Mouse (Mus musculus): ENCODE results near the gene Cd209a. TPM values are rescaled to one million over a fixed set of nuclear protein-coding genes. Genes with fewer than 3 reads are reported as not detected.

The Cd209a gene
- polyA plus RNA-seq, 1 experiment from 2014 or later: 0.30 TPM

DNA sequence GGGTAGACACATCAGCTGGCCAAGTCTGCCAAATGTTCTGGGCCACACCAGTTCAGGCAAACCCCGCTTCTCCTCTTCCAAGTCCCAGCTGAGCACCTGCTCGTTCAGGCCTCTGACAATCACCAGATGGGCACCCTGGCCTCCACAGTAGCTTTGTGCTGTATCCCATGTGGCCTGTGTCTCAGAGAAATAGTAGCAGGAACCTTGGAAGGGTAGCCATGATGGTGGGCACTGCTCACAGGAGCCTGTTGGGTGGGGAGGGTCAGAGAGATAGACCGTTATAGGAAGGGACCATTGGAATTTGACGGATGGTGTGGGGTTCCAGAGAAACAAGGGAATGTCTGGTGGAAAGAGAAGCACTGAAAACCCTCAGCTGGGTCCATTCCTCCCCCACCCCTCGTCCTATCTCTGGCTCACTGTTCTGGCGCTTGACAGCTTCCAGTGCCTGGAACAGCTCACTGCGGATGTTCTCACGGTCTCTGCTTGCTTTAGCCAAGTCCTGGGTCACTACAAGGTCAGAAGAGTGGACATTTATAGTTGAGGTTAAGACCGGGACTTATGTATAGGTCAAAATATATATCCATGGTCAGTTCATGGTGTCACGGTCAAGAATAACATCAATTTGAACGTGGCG is 31.3 kb downstream of the Cd209a start:
- H3K27me3 ChIP-seq (ENCODE audit: control insufficient read depth, insufficient read depth, low read depth, low read length): no peaks in the 10 kb centered on the region
- H3K9me3 ChIP-seq (ENCODE audit: control insufficient read depth, low read length): no peaks in the 10 kb centered on the region
- H3K4me1 ChIP-seq (replicated peaks; ENCODE audit: control insufficient read depth, insufficient read depth, low read length): no peaks in the 10 kb centered on the region
- H3K9ac ChIP-seq (ENCODE audit: low read length): no peak overlapping the region
- 73% methylated on average over 12 of the region's 12 CpGs for WGBS
- ATAC-seq (ENCODE audit: low read depth): no peak
- H3K36me3 ChIP-seq (ENCODE audit: control insufficient read depth, insufficient read depth, low read length): no peaks in the 10 kb centered on the region
- H3K27ac ChIP-seq (ENCODE audit: low read length): no peak overlapping the region
- no peak overlapping the region for H3K4me2 ChIP-seq (ENCODE audit: low read depth, low read length)
- H3K4me3 ChIP-seq (ENCODE audit: low read length): no peak overlapping the region

DNA sequence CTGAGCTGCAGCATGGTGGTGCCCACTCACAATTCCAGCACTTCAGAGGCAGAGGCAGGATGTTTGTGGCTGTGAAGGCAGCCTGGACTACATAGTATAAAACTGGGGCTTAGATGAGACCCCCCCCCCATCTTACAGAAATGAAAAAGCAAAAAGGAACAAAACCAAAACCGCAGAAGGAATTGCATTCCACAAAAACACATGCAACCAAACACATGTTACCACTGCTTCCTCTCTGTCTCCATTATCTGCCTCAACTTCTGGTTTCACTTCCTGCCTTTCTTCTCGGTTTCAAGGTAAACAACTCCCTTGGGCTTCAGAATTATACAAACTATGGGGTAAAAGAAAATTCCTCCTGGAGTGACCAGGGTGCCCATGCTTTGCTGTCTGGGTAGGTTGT is 37.1 kb downstream of the Cd209a start:
- H3K9me3 ChIP-seq (ENCODE audit: control insufficient read depth, low read length): no peaks in the 10 kb centered on the region
- no peak overlapping the region for H3K4me3 ChIP-seq (ENCODE audit: low read length)
- no peak overlapping the region for H3K9ac ChIP-seq (ENCODE audit: low read length)
- H3K27me3 ChIP-seq (ENCODE audit: control insufficient read depth, insufficient read depth, low read depth, low read length): no peaks in the 10 kb centered on the region
- H3K4me2 ChIP-seq (ENCODE audit: low read depth, low read length): no peak overlapping the region
- no peaks in the 10 kb centered on the region for H3K4me1 ChIP-seq (replicated peaks; ENCODE audit: control insufficient read depth, insufficient read depth, low read length)
- ATAC-seq (ENCODE audit: low read depth): no peak
- H3K27ac ChIP-seq (ENCODE audit: low read length): no peak overlapping the region
- 41% methylated on average over 2 of the region's 2 CpGs for WGBS
- H3K36me3 ChIP-seq (ENCODE audit: control insufficient read depth, insufficient read depth, low read length): no peaks in the 10 kb centered on the region

DNA sequence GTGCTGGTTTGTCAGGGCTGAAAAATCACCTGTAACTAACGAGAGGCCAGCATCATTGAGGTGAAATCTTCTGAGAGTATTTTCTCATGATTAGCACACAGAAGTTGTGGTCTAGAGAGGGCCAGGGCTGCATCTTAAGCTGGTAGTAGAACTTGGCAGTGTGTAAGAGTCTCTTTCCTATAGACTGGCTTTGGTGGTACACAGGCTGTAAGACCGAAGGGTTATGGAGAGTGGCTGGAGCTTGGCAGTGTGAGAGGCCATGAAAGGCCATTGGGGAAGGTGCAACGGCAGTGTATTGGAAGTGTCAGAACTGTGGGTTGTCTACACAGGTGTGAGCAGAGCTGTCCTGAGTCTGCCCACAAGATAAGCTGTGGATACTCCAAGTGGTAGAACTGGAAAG is 38.5 kb downstream of the Cd209a start:
- H3K4me2 ChIP-seq (ENCODE audit: low read depth, low read length): no peak overlapping the region
- H3K9ac ChIP-seq (ENCODE audit: low read length): no peak overlapping the region
- H3K27ac ChIP-seq (ENCODE audit: low read length): no peak overlapping the region
- WGBS: 63% methylated on average over 3 of the region's 3 CpGs
- no peaks in the 10 kb centered on the region for H3K36me3 ChIP-seq (ENCODE audit: control insufficient read depth, insufficient read depth, low read length)
- no peaks in the 10 kb centered on the region for H3K9me3 ChIP-seq (ENCODE audit: control insufficient read depth, low read length)
- no peak for ATAC-seq (ENCODE audit: low read depth)
- no peak overlapping the region for H3K4me3 ChIP-seq (ENCODE audit: low read length)
- H3K27me3 ChIP-seq (ENCODE audit: control insufficient read depth, insufficient read depth, low read depth, low read length): no peaks in the 10 kb centered on the region
- H3K4me1 ChIP-seq (replicated peaks; ENCODE audit: control insufficient read depth, insufficient read depth, low read length): no peaks in the 10 kb centered on the region

DNA sequence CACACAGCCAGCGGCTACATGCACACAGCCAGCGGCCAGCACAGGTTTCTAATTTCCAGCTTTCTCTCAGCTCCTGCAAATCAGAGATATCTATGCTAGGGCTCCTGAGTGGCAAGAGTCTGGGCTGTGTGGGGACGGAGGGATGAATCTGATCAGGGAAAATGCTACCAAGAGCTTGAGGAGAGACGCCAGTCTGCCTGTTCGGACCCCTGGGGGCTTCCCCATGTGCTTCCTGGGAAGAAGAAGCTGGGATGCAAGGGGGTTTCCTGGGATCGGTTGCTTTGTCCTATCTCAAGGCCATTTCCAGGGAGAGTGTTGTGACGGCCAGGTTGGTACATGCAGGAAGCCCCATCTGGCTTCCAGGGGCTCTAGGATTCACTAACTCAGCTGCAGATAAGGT is 41.2 kb downstream of the Cd209a start:
- H3K4me3 ChIP-seq (ENCODE audit: low read length): no peak overlapping the region
- H3K9ac ChIP-seq (ENCODE audit: low read length): no peak overlapping the region
- no peak overlapping the region for H3K4me2 ChIP-seq (ENCODE audit: low read depth, low read length)
- H3K27ac ChIP-seq (ENCODE audit: low read length): no peak overlapping the region
- 58% methylated on average over 7 of the region's 7 CpGs for WGBS
- ATAC-seq (ENCODE audit: low read depth): no peak
- no peaks in the 10 kb centered on the region for H3K4me1 ChIP-seq (replicated peaks; ENCODE audit: control insufficient read depth, insufficient read depth, low read length)
- no peaks in the 10 kb centered on the region for H3K27me3 ChIP-seq (ENCODE audit: control insufficient read depth, insufficient read depth, low read depth, low read length)
- H3K9me3 ChIP-seq (ENCODE audit: control insufficient read depth, low read length): no peaks in the 10 kb centered on the region
- H3K36me3 ChIP-seq (ENCODE audit: control insufficient read depth, insufficient read depth, low read length): no peaks in the 10 kb centered on the region

DNA sequence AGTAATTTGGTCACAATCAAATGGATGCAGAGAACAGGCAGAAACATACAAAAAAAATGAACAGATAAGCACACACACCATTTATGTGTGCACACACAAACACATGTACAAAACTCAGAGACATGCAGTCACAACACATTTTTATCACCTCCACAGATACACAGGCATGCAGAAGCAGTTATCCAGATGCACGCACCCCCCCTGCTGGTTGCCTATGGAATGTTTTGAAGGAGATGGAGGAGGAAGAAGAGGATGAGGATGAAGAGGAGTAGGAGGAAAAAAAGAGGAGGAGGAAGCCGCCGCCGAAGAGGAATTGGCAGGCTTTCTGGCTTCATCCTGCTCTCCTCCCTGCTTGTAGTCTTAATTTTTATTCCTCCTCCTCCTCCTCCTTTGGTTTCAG is 43.1 kb downstream of the Cd209a start:
- Histone ChIP-seq H3K9me3 (ENCODE audit: control insufficient read depth, low read length) (no peaks in the 10 kb centered on the region), H3K4me3 (ENCODE audit: low read length) (no peak overlapping the region), H3K36me3 (ENCODE audit: control insufficient read depth, insufficient read depth, low read length) (no peaks in the 10 kb centered on the region), H3K4me1 (replicated peaks; ENCODE audit: control insufficient read depth, insufficient read depth, low read length) (no peaks in the 10 kb centered on the region), H3K27me3 (ENCODE audit: control insufficient read depth, insufficient read depth, low read depth, low read length) (no peaks in the 10 kb centered on the region), H3K9ac (ENCODE audit: low read length) (no peak overlapping the region), H3K4me2 (ENCODE audit: low read depth, low read length) (no peak overlapping the region), H3K27ac (ENCODE audit: low read length) (no peak overlapping the region)
- WGBS: 62% methylated on average over 4 of the region's 4 CpGs
- ATAC-seq (ENCODE audit: low read depth): no peak

DNA sequence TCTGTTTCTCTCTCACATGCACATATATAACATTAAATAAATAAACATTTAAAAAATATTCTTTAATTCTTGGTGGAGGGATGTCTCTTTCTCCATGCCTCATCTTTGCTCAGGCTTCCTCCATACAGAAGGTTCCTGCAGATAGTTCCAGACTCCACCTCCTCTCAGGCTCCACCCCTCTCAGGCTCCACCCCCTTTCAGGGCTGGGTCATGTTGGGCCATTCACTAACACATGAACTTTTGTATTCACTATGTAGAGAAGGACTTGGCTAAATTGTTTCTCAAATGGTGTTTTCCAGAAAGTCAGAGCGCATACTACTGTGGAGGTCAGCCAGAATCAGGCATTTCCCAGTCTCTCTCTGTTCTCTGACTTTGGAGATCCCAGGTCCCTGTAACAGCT is 47.3 kb downstream of the Cd209a start:
- Histone ChIP-seq H3K4me2 (ENCODE audit: low read depth, low read length) (no peak overlapping the region), H3K36me3 (ENCODE audit: control insufficient read depth, insufficient read depth, low read length) (no peaks in the 10 kb centered on the region)
- WGBS: 89% methylated on average over 1 of the region's 1 CpGs

DNA sequence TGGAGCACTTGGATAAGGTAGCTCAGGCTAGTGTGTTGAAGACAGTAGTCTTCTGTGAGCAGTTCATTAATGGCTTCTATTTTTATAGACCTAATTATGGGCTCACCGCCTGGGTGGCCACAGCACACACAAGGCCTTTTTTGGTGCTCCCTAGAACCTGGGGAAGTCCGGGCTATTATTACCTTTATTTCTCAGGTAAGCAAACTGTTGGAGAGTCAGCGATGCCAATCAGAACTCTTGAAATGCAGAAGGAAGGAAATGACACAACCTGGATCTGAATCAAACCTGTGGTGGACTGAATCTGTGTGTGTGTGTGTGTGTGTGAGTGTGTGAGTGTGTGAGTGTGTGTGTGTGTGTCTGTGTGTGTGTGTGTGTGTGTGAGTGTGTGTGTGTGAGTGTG is 54.7 kb downstream of the Cd209a start, which contains the start of gene Fcer2a:
Gene Fcer2a (minus strand): TSS at position 55 of the 400 bp plus-strand sequence.
- Histone ChIP-seq H3K4me1 (replicated peaks; ENCODE audit: control insufficient read depth, insufficient read depth, low read length) (no peaks in the 10 kb centered on the region), H3K4me2 (ENCODE audit: low read depth, low read length) (no peak within 1 kb of the TSS), H3K9ac (ENCODE audit: low read length) (no peak within 1 kb of the TSS), H3K4me3 (ENCODE audit: low read length) (no peak within 1 kb of the TSS), H3K9me3 (ENCODE audit: control insufficient read depth, low read length) (no peaks in the 10 kb centered on the region), H3K27me3 (ENCODE audit: control insufficient read depth, insufficient read depth, low read depth, low read length) (no peaks in the 10 kb centered on the region), H3K36me3 (ENCODE audit: control insufficient read depth, insufficient read depth, low read length) (no peaks in the 10 kb centered on the region), H3K27ac (ENCODE audit: low read length) (no peak within 1 kb of the TSS)
- no peak for ATAC-seq (ENCODE audit: low read depth)
- WGBS: 70% methylated on average over 3 of the region's 3 CpGs

More for the DNA sequence above, 47.3 kb downstream of the Cd209a start:
- H3K9me3 ChIP-seq (ENCODE audit: control insufficient read depth, low read length): no peaks in the 10 kb centered on the region
- no peak overlapping the region for H3K4me3 ChIP-seq (ENCODE audit: low read length)
- no peak for ATAC-seq (ENCODE audit: low read depth)
- no peak overlapping the region for H3K27ac ChIP-seq (ENCODE audit: low read length)
- no peak overlapping the region for H3K9ac ChIP-seq (ENCODE audit: low read length)
- no peaks in the 10 kb centered on the region for H3K4me1 ChIP-seq (replicated peaks; ENCODE audit: control insufficient read depth, insufficient read depth, low read length)
- H3K27me3 ChIP-seq (ENCODE audit: control insufficient read depth, insufficient read depth, low read depth, low read length): no peaks in the 10 kb centered on the region

Small RNA genes within 50 kb of the gene (microRNA-seq; reads per million reads assigned to microRNA genes)
- gene Gm24934: not detected

Other genes starting within 250 kb of the Cd209a start
- 48.0 and 53.0 TPM in 2 replicates for gene Mcoln1, start 248.5 kb downstream of the Cd209a start, polyA plus RNA-seq (2015; fragmentation: Nextera tagmentation; extraction: Ambion mirVana)
- 27.3 and 30.9 TPM in 2 replicates for gene Pnpla6, start 233.6 kb downstream of the Cd209a start, polyA plus RNA-seq (2015; fragmentation: Nextera tagmentation; extraction: Ambion mirVana)
- 1.1 and 2.2 TPM in 2 replicates for gene C330021F23Rik, start 181.0 kb downstream of the Cd209a start, polyA plus RNA-seq (2015; fragmentation: Nextera tagmentation; extraction: Ambion mirVana)
- 6.9 and 7.7 TPM in 2 replicates for gene Camsap3, start 161.7 kb downstream of the Cd209a start, polyA plus RNA-seq (2015; fragmentation: Nextera tagmentation; extraction: Ambion mirVana)
- 56.1 and 56.3 TPM in 2 replicates for gene Xab2, start 127.7 kb downstream of the Cd209a start, polyA plus RNA-seq (2015; fragmentation: Nextera tagmentation; extraction: Ambion mirVana)
- 97.8 and 111 TPM in 2 replicates for gene Pet100, start 127.4 kb downstream of the Cd209a start, polyA plus RNA-seq (2015; fragmentation: Nextera tagmentation; extraction: Ambion mirVana)
- gene Pcp2, start 123.4 kb downstream of the Cd209a start, polyA plus RNA-seq (2015; fragmentation: Nextera tagmentation; extraction: Ambion mirVana): 0.10 and 0.34 TPM in 2 replicates
- 91.6 and 112 TPM in 2 replicates for gene Stxbp2, start 118.0 kb downstream of the Cd209a start, polyA plus RNA-seq (2015; fragmentation: Nextera tagmentation; extraction: Ambion mirVana)
- gene Retn, start 93.2 kb downstream of the Cd209a start, polyA plus RNA-seq (2015; fragmentation: Nextera tagmentation; extraction: Ambion mirVana): 0.18 TPM in 1 of 2 replicates, not detected in the other
- gene Mcemp1, start 83.2 kb downstream of the Cd209a start, polyA plus RNA-seq (2015; fragmentation: Nextera tagmentation; extraction: Ambion mirVana): 2.8 and 4.2 TPM in 2 replicates
- 10.0 and 10.6 TPM in 2 replicates for gene Fcor, start 76.6 kb downstream of the Cd209a start, polyA plus RNA-seq (2015; fragmentation: Nextera tagmentation; extraction: Ambion mirVana)
- gene Trappc5, start 72.7 kb downstream of the Cd209a start, polyA plus RNA-seq (2015; fragmentation: Nextera tagmentation; extraction: Ambion mirVana): 36.4 and 38.2 TPM in 2 replicates
- 0.15 and 0.18 TPM in 2 replicates for gene Fcer2a, start 54.8 kb downstream of the Cd209a start, polyA plus RNA-seq (2015; fragmentation: Nextera tagmentation; extraction: Ambion mirVana)
- 0.43 and 0.62 TPM in 2 replicates for gene Clec4g, start 28.3 kb downstream of the Cd209a start, polyA plus RNA-seq (2015; fragmentation: Nextera tagmentation; extraction: Ambion mirVana)
- gene Cd209e, start 105.3 kb upstream of the Cd209a start, polyA plus RNA-seq (2015; fragmentation: Nextera tagmentation; extraction: Ambion mirVana): not detected in 2 replicates
- not detected in 2 replicates for gene Cd209d, start 129.6 kb upstream of the Cd209a start, polyA plus RNA-seq (2015; fragmentation: Nextera tagmentation; extraction: Ambion mirVana)
- not detected in 2 replicates for gene Cd209b, start 177.9 kb upstream of the Cd209a start, polyA plus RNA-seq (2015; fragmentation: Nextera tagmentation; extraction: Ambion mirVana)
- gene Cd209c, start 205.8 kb upstream of the Cd209a start, polyA plus RNA-seq (2015; fragmentation: Nextera tagmentation; extraction: Ambion mirVana): 0.11 and 0.40 TPM in 2 replicates

All from lung, embryonic 16.5 days (tissue).